Mouse (Mus musculus): Measurements from ENCODE around the gene Lypd5.

- TF ChIP-seq CTCF (IDR thresholded peaks at IDR 0.05; ENCODE audit: extremely low read depth, insufficient read depth, insufficient read length, insufficient replicate concordance) (peak; percentile 89), POLR2A (IDR thresholded peaks at IDR 0.05; ENCODE audit: low read depth, low read length) (no peak)
These were observed 15.8 kb downstream of the Lypd5 start for GRCm38 (mm10) chr7:24364827-24365226.

Data from spleen, adult 2 months (tissue).